Mouse (Mus musculus): ENCODE results near the gene Fam19a4. TPM values are rescaled to one million over a fixed set of nuclear protein-coding genes. Genes with fewer than 3 reads are reported as not detected.
"Not testable (repeated sequence)": the region's sequence is repeated elsewhere in the genome, so short reads cannot be mapped to it uniquely, and the experiment has no call there.

The Fam19a4 gene
- total RNA-seq, 2 experiments from 2014 or later, result not detected

DNA sequence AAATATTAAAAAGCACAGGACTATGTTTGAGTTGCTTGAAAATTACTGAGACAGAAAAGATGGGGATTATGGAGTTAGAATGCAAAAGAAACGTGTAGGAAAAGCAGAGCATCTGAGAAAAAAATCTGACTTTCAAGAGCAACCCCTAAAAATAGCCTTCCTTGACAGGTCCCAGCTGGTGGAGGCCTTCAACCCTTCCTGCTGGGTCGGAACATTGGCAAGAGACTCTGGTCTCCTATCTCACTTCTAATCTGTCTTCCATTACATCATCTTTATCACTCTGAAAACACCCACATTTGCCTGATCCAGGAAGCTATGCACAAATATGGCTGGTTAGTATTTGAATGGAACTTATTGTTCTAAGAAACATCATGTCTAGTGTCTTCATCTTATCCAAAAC is 115.4 kb downstream of the Fam19a4 start:
- peak; percentile 30 for DNase-seq

DNA sequence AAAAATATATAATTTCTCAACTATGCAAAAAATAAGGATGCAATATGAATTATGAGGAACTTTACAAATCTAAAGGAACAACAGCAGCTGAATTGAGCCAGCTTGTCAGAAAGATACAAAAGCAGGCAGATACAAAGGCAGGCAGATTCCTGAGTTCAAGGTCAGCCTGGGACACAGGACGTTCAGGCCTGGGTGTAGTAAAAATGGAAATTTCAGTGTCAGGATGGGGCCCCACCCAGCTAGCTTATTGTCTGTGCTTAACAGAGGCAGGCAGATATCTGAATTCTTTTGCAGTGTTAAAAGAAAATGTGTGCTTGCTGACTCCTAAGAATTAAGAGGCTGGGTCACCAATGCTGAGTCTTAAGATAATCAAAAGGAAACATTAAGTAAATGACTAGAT is 124.4 kb downstream of the Fam19a4 start:
- DNase-seq, result no peak

DNA sequence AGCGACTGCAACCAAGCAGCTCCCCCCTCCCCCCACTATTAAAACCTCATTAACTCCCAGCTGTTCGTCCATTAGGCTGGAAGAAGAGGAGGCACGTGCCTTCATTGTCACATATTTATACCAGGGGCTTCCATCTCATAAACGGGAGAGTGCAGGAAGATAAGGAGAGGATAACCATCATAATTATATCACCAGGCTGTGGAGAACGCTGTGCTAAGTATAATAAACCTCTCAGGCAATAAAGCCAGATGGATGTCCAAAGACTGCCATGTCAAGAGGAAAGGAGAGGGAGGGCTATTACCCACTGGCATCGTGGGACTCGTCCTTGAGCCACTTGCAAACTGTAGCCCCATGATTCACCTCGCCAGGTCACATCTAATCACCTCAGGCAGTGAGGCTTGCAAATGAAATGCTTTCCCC is 151.1 kb downstream of the Fam19a4 start:
- no peak for DNase-seq

DNA sequence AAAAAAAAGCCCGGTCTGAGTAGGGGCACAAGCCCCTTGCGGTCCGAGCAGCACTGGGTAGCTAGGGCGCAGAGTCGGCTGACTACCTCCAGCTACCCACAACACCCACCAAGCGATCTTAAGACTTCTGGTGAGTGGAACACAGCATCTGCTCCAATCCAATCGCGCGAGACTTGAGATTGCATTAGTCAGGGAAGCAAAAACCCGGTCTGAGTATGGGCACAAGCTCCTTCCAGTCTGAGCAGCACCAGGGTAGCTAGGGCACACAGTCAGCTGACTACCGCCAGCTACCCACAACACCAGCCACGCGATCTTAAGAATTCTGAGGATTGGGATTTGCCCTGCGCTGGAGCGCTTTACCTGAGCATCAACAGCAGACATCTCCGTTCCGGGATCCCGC is 183.1 kb downstream of the Fam19a4 start:
- DNase-seq, result not testable (repeated sequence)

DNA sequence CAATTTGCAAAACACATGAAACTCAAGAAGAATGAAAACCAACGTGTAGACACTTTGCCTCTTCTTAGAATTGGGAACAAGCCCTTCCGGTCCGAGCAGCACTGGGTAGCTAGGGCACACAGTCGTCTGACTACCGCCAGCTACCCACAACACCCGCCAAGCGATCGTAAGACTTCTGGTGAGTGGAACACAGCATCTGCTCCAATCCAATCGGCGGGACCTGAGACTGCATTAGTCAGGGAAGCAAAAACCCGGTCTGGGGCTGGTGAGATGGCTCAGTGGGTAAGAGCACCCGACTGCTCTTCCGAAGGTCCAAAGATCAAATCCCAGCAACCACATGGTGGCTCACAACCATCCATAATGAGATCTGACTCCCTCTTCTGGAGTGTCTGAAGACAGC is 183.6 kb downstream of the Fam19a4 start:
- DNase-seq, result not testable (repeated sequence)

DNA sequence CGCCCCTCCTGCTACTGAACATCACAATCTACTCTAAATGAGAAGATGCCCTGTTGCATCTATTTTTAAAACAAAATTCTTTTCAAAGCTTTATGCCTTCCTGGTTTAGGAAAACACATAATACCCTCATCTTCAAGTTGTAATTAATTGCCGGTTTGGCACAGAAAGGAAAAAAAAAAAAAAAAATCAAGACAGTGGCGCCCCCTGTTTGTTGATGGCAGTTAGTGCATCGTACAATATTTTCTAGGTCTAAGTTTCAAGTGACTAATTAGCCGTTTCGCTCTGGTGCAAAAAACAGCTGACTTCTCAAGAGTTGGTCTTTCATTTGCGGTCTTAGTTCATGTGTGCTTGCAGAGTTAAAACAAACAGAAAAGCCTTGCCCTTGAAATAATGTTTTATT is 207.1 kb downstream of the Fam19a4 start:
- no peak for DNase-seq

DNA sequence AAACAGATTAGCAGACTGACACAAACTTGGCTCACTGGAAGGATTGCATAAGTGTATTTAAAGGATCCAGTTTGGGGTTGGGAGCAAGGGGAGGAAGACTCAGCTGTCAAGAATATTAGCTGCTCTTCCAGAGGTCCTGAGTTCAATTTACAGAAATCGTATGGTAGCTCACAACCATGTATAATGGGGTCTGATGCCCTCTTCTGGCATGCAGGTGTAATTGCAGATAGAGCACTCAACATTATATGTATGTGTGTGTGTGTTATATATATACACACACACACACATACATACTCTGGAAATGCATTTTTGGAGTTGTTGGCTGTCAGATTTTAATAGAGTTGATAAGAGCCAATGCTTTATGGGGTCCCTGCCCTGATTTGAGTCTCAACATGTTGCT is 216.3 kb downstream of the Fam19a4 start:
- DNase-seq, result no peak

DNA sequence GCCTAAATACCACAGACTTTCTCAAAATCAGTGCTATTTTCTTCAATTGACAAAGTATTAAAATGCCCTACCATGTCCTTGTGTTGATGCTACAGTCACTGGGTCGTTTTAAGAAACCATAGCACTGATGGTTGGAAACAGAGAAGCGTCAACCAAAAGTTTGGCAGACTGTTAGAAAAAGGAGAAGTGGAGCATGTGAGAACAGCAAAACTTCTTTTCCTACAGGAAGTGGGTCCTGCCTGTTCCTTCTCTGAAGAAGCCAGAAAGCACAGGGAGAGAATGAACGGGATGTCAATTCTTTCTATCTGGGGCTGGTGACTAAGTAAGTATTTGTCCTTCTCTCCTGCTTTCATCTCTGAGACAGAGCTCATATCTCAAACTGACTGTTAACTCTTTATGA is 219.6 kb downstream of the Fam19a4 start:
- no peak for DNase-seq

DNA sequence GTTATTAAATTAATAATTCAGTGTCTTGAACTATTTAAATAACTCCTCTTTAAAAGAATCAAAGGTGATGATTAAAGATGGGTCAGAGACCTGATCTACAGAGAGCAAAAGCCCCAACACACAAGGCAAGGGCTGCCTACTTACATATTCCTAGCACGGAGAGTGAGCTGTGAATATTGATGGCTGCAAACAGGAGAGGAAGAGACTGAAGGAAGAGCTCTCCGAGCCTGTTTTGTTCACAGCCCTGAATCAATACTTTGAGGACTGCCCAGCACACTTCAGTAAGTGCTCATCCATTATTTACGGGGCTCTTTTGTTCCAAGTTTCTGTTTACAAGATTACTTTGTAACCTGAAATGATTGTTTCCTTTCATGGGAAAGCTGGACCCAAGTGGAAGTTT is 233.6 kb downstream of the Fam19a4 start:
- no peak for DNase-seq

DNA sequence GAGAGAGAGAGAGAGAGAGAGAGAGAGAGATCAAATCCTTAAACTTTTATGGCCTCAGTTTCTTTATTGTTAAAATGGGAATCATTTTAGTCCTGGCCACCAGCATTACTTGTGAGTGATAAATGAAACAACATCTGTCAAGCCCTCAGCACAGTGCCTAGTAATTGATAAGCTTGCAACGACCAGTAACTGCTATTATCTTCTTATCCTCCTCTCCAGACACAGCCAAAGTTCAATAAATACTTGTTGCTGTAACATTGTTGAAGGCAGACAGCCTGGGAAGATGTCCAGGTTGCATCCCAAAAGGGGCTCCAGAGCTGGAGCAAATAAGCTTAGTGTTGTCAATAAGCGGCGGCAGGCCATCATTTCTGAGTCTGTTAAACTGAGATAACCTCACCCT is 257.2 kb downstream of the Fam19a4 start:
- no peak for DNase-seq

DNA sequence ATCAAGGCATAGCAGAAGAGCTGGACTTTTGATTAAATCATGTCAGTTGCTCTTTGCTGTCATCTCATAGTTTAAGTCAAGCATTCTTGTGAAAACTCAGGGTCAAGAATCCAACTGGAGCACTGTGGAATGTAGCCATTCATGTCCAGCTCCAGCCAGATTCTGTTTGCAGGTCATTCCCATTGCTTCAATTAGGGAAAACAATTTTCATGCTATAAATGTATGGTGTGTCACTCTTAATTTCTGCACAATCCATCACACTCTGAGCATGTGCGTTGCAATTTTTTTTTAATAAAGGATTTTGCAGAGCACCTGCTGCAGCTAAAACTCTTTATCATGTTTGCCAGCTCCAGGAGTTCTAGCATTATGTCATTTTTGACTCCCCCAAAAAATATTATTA is 261.5 kb downstream of the Fam19a4 start:
- DNase-seq, result no peak

DNA sequence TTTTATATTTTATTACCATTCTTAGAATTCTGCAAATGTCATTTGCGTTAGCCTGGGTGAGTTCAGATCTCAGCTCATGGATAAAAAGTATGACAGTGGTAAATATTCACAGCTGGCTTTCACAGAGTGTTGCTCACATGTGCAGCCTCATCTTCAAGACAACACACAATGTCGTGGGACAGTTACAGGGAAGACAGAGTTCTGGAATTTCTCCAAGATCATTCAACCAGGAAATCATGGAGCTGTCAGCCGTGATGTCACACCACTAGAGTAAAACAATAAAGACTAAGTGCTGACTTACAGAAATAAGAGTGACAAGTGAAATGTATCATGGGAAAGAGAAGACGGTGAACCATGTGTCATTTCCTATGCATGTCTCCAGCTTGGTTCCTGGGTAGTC is 262.8 kb downstream of the Fam19a4 start:
- no peak for DNase-seq

Other genes with a start within 250 kb of the Fam19a4 start
- 10 to 100 TPM; 15.5 to 21.2 TPM for gene Eogt, start 88.8 kb upstream of the Fam19a4 start, total RNA-seq (2021)
- 10 to 100 TPM; 34.1 to 35.3 TPM for gene Tmf1, start 118.7 kb upstream of the Fam19a4 start, total RNA-seq (2021)
- gene Uba3, start 145.2 kb upstream of the Fam19a4 start, total RNA-seq (2021), result 10 to 100 TPM; 80.9 to 86.9 TPM
- gene Arl6ip5, start 150.3 kb upstream of the Fam19a4 start, total RNA-seq (2021), result 10 to 100 TPM; 94.2 to 95.1 TPM
- gene Lmod3, start 192.3 kb upstream of the Fam19a4 start, total RNA-seq (2021), result 10 to 100 TPM; 47.8 to 48.0 TPM

All from heart, postnatal 4 days (tissue).